Mouse (Mus musculus): Measurements from ENCODE around the gene Vav3. TPM values are rescaled to one million over a fixed set of nuclear protein-coding genes. Genes with fewer than 3 reads are reported as not detected.

Gene Vav3
- total RNA-seq, 2 experiments from 2014 or later: 2.9 to 4.6 TPM

GRCm38 (mm10) chr3:109341631-109342030 is 1.2 kb downstream of the Vav3 start:
- intact Hi-C loops (cut with DNase I; ENCODE audit: low total_unique reads): loop anchor here (10.0 kb wide), 2 partner anchors 143 to 167 kb away; no protein-coding TSS in a partner anchor
- DNase-seq: peak; percentile 39

GRCm38 (mm10) chr3:109351956-109352684 is 11.7 kb downstream of the Vav3 start:
- no peak for DNase-seq
- intact Hi-C loops (cut with DNase I; ENCODE audit: low total_unique reads): no loop called here

GRCm38 (mm10) chr3:109352690-109353089 is 12.2 kb downstream of the Vav3 start:
- intact Hi-C loops (cut with DNase I; ENCODE audit: low total_unique reads): no loop called here
- DNase-seq: no peak

GRCm38 (mm10) chr3:109353814-109354213 is 13.4 kb downstream of the Vav3 start:
- no peak for DNase-seq
- intact Hi-C loops (cut with DNase I; ENCODE audit: low total_unique reads): no loop called here

- no peak for DNase-seq
- intact Hi-C loops (cut with DNase I; ENCODE audit: low total_unique reads): no loop called here
These were observed 14.7 kb downstream of the Vav3 start for GRCm38 (mm10) chr3:109355158-109355557.

- intact Hi-C loops (cut with DNase I; ENCODE audit: low total_unique reads): no loop called here
These were observed 20.3 kb downstream of the Vav3 start for GRCm38 (mm10) chr3:109360746-109361145.

GRCm38 (mm10) chr3:109361882-109362281 is 21.4 kb downstream of the Vav3 start:
- no peak for DNase-seq
- intact Hi-C loops (cut with DNase I; ENCODE audit: low total_unique reads): no loop called here

More at GRCm38 (mm10) chr3:109360746-109361145, 20.3 kb downstream of the Vav3 start:
- DNase-seq: no peak

GRCm38 (mm10) chr3:109362310-109362709 is 21.9 kb downstream of the Vav3 start:
- intact Hi-C loops (cut with DNase I; ENCODE audit: low total_unique reads): no loop called here
- no peak for DNase-seq

GRCm38 (mm10) chr3:109363522-109363921 is 23.1 kb downstream of the Vav3 start:
- intact Hi-C loops (cut with DNase I; ENCODE audit: low total_unique reads): no loop called here

GRCm38 (mm10) chr3:109365875-109366274 is 25.4 kb downstream of the Vav3 start:
- intact Hi-C loops (cut with DNase I; ENCODE audit: low total_unique reads): no loop called here
- no peak for DNase-seq

More at GRCm38 (mm10) chr3:109363522-109363921, 23.1 kb downstream of the Vav3 start:
- DNase-seq: no peak

GRCm38 (mm10) chr3:109366411-109366851 is 26.0 kb downstream of the Vav3 start:
- intact Hi-C loops (cut with DNase I; ENCODE audit: low total_unique reads): no loop called here

GRCm38 (mm10) chr3:109368383-109369289 is 28.2 kb downstream of the Vav3 start:
- no peak for DNase-seq
- intact Hi-C loops (cut with DNase I; ENCODE audit: low total_unique reads): no loop called here

More at GRCm38 (mm10) chr3:109366411-109366851, 26.0 kb downstream of the Vav3 start:
- peak; percentile 28 for DNase-seq

- no peak for DNase-seq
These were observed 31.1 kb downstream of the Vav3 start for GRCm38 (mm10) chr3:109371576-109371975.

GRCm38 (mm10) chr3:109372678-109373077 is 32.2 kb downstream of the Vav3 start:
- DNase-seq: no peak
- intact Hi-C loops (cut with DNase I; ENCODE audit: low total_unique reads): no loop called here

More at GRCm38 (mm10) chr3:109371576-109371975, 31.1 kb downstream of the Vav3 start:
- intact Hi-C loops (cut with DNase I; ENCODE audit: low total_unique reads): no loop called here

GRCm38 (mm10) chr3:109378278-109378677 is 37.8 kb downstream of the Vav3 start:
- intact Hi-C loops (cut with DNase I; ENCODE audit: low total_unique reads): no loop called here

GRCm38 (mm10) chr3:109378684-109379083 is 38.2 kb downstream of the Vav3 start:
- no peak for DNase-seq
- intact Hi-C loops (cut with DNase I; ENCODE audit: low total_unique reads): no loop called here

More at GRCm38 (mm10) chr3:109378278-109378677, 37.8 kb downstream of the Vav3 start:
- no peak for DNase-seq

GRCm38 (mm10) chr3:109388730-109389129 is 48.3 kb downstream of the Vav3 start:
- DNase-seq: no peak
- intact Hi-C loops (cut with DNase I; ENCODE audit: low total_unique reads): no loop called here

- intact Hi-C loops (cut with DNase I; ENCODE audit: low total_unique reads): no loop called here
These were observed 61.1 kb downstream of the Vav3 start for GRCm38 (mm10) chr3:109401527-109401926.

GRCm38 (mm10) chr3:109411294-109411693 is 70.8 kb downstream of the Vav3 start:
- intact Hi-C loops (cut with DNase I; ENCODE audit: low total_unique reads): no loop called here
- DNase-seq: no peak

More at GRCm38 (mm10) chr3:109401527-109401926, 61.1 kb downstream of the Vav3 start:
- no peak for DNase-seq

- intact Hi-C loops (cut with DNase I; ENCODE audit: low total_unique reads): no loop called here
- no peak for DNase-seq
These were observed 80.0 kb downstream of the Vav3 start for GRCm38 (mm10) chr3:109420403-109420802.
